Mouse (Mus musculus): ENCODE measurements around the gene Gm20388.
"Not testable (repeated sequence)": the region's sequence is repeated elsewhere in the genome, so short reads cannot be mapped to it uniquely, and the experiment has no call there.

The Gm20388 gene

GRCm38 (mm10) chr8:121318756-121319155 is 1408.1 kb downstream of the Gm20388 start:
- not testable (repeated sequence) for DNase-seq (ENCODE audit: low read depth, low spot score)

- DNase-seq (ENCODE audit: low read depth, low spot score) = no peak
Measured at GRCm38 (mm10) chr8:121319491-121319890, 1408.8 kb downstream of the Gm20388 start.

GRCm38 (mm10) chr8:121326164-121326910 is 1415.7 kb downstream of the Gm20388 start:
- no peak for DNase-seq (ENCODE audit: low read depth, low spot score)

GRCm38 (mm10) chr8:121332436-121332835 is 1421.8 kb downstream of the Gm20388 start:
- no peak for DNase-seq (ENCODE audit: low read depth, low spot score)

GRCm38 (mm10) chr8:121334495-121335424 is 1424.1 kb downstream of the Gm20388 start:
- DNase-seq (ENCODE audit: low read depth, low spot score) = no peak

- DNase-seq (ENCODE audit: low read depth, low spot score) = no peak
Measured at GRCm38 (mm10) chr8:121335684-121336083, 1425.0 kb downstream of the Gm20388 start.

- DNase-seq (ENCODE audit: low read depth, low spot score) = no peak
Measured at GRCm38 (mm10) chr8:121342931-121343330, 1432.3 kb downstream of the Gm20388 start.

GRCm38 (mm10) chr8:121344486-121344885 is 1433.8 kb downstream of the Gm20388 start:
- DNase-seq (ENCODE audit: low read depth, low spot score) = no peak

GRCm38 (mm10) chr8:121346175-121346574 is 1435.5 kb downstream of the Gm20388 start:
- no peak for DNase-seq (ENCODE audit: low read depth, low spot score)

GRCm38 (mm10) chr8:121346862-121347261 is 1436.2 kb downstream of the Gm20388 start:
- DNase-seq (ENCODE audit: low read depth, low spot score) = no peak

- no peak for DNase-seq (ENCODE audit: low read depth, low spot score)
Measured at GRCm38 (mm10) chr8:121348998-121349397, 1438.4 kb downstream of the Gm20388 start.

GRCm38 (mm10) chr8:121350803-121351202 is 1440.2 kb downstream of the Gm20388 start:
- no peak for DNase-seq (ENCODE audit: low read depth, low spot score)

GRCm38 (mm10) chr8:121354844-121355243 is 1444.2 kb downstream of the Gm20388 start:
- no peak for DNase-seq (ENCODE audit: low read depth, low spot score)

GRCm38 (mm10) chr8:121357451-121357850 is 1446.8 kb downstream of the Gm20388 start:
- DNase-seq (ENCODE audit: low read depth, low spot score) = no peak

GRCm38 (mm10) chr8:121358609-121359008 is 1448.0 kb downstream of the Gm20388 start:
- DNase-seq (ENCODE audit: low read depth, low spot score) = no peak

GRCm38 (mm10) chr8:121359131-121359981 is 1448.7 kb downstream of the Gm20388 start:
- DNase-seq (ENCODE audit: low read depth, low spot score) = no peak

GRCm38 (mm10) chr8:121360001-121360400 is 1449.4 kb downstream of the Gm20388 start:
- DNase-seq (ENCODE audit: low read depth, low spot score) = no peak

- no peak for DNase-seq (ENCODE audit: low read depth, low spot score)
Measured at GRCm38 (mm10) chr8:121361166-121361565, 1450.5 kb downstream of the Gm20388 start.

- DNase-seq (ENCODE audit: low read depth, low spot score) = no peak
Measured at GRCm38 (mm10) chr8:121364646-121365045, 1454.0 kb downstream of the Gm20388 start.

GRCm38 (mm10) chr8:121365150-121365549 is 1454.5 kb downstream of the Gm20388 start:
- no peak for DNase-seq (ENCODE audit: low read depth, low spot score)

GRCm38 (mm10) chr8:121366655-121367054 is 1456.0 kb downstream of the Gm20388 start:
- no peak for DNase-seq (ENCODE audit: low read depth, low spot score)

- no peak for DNase-seq (ENCODE audit: low read depth, low spot score)
Measured at GRCm38 (mm10) chr8:121368799-121369198, 1458.2 kb downstream of the Gm20388 start.

Measured in CD4-positive helper T cell, adult 2 months (primary cell).